Mouse (Mus musculus): ENCODE results near the gene Adam1b. TPM values are rescaled to one million over a fixed set of nuclear protein-coding genes. Genes with fewer than 3 reads are reported as not detected.

Gene Adam1b
- total and polyA plus RNA-seq, 2 experiments from 2014 or later = 0.14 TPM; not detected in 1

DNA sequence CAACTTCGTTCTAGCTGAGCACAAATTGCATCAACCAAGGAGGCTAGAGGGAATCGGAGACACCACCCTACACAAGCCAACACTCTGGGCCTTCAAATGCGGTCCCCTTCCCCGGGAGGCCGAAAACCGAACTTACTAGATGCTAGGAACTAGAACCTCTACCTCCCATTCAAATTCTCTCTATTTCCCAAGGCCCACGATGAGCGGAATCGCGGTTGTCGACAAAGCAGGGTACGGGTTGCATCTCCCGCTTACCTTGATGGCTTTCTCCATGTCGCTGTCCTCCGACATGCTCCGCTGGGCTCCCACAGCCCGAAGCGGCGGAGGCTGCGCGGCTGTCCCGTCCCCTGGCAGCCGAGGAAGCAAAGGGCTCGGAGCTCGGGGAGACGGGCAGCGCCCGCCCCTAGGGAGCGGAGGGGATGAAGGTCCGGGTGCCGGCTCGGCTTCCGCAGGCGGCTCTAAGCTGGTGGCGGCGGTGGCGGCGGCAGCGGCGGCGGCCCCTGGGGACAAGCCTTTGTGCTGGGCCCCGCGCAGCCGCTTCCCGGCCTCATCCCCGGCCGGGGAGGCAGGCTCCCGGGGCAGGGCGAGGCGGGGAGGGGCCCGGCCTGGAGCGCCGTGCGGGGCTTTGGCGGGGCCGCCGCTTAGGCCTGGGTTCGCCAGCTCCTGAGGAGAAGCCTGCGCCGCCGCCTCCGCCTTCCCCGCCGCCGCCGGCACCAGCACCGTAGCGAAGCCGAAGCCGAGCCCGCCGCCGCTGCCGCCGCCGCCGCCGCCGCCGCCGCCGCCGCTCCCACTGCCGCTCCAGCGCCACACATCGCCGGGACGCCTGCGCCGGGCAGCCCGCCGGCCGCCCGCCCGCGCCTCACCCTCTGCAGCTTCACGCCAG, 41.9 kb upstream of the Adam1b start, which contains the start of the genes Adam1a and Gm42878:
Adam1a (minus strand) TSS at position 573 of the 883 bp plus-strand sequence.
Gm42878 (minus strand) TSS at position 573 of the 883 bp plus-strand sequence.
- H3K9ac ChIP-seq (replicated peaks; ENCODE audit: low read depth, low read length) = peak within 1 kb of the TSS; percentile 99
- no peak for DNase-seq (ENCODE audit: low spot score)
- peak; percentile 72 for ATAC-seq (ENCODE audit: insufficient read depth, low read depth)
- no peaks in the 10 kb centered on the region for H3K27me3 ChIP-seq (ENCODE audit: control insufficient read depth, insufficient read depth, low read length)
- peak within 1 kb of the TSS; percentile 97 for H3K27ac ChIP-seq (ENCODE audit: low read depth)
- no peaks in the 10 kb centered on the region for H3K9me3 ChIP-seq (replicated peaks; ENCODE audit: control insufficient read depth, low read length)
- peaks cover 14% of the 10 kb centered on the region for H3K4me1 ChIP-seq (ENCODE audit: control insufficient read depth, insufficient read depth)
- no peaks in the 10 kb centered on the region for H3K36me3 ChIP-seq (replicated peaks; ENCODE audit: control insufficient read depth, insufficient read depth, low read length)
- H3K4me3 ChIP-seq (ENCODE audit: low read depth, low read length) = peak within 1 kb of the TSS; percentile 82
- under 1% methylated on average over 66 of the region's 97 CpGs for WGBS
- H3K4me2 ChIP-seq (ENCODE audit: low read depth, low read length) = peak within 1 kb of the TSS; percentile 81
- TF ChIP-seq CTCF (IDR thresholded peaks at IDR 0.05; ENCODE audit: low read depth) (no peak), EP300 (IDR thresholded peaks at IDR 0.05; ENCODE audit: low read depth) (no peak)

DNA sequence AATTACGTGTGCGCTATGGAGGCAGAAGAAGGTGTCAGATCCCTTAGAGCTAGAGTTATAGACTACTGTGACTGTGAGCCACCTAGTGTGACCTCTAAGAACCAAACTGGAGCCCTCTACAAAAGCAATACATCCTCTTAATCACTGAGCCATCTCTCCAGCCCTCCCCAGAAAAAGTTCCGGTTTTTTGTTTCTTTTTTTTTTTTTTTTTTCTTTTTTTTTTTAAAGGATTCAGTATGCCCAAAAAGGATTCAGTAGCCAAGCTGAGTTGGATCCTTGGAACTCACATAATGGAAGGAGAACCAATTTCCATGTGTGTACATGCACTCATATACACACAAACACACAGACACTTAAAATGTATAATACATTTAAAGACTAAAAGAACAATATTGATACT, 40.1 kb upstream of the Adam1b start:
- no peak overlapping the region for H3K4me2 ChIP-seq (ENCODE audit: low read depth, low read length)
- peaks cover 4% of the 10 kb centered on the region; the same call in 1 of the 2 replicates for H3K36me3 ChIP-seq (replicated peaks; ENCODE audit: control insufficient read depth, insufficient read depth, low read length)
- DNase-seq (ENCODE audit: low spot score) (no peak), ATAC-seq (ENCODE audit: insufficient read depth, low read depth) (no peak)
- no peak for TF ChIP-seq EP300 (IDR thresholded peaks at IDR 0.05; ENCODE audit: low read depth)
- no peak for TF ChIP-seq CTCF (IDR thresholded peaks at IDR 0.05; ENCODE audit: low read depth)
- peaks cover 14% of the 10 kb centered on the region for H3K4me1 ChIP-seq (ENCODE audit: control insufficient read depth, insufficient read depth)
- no peaks in the 10 kb centered on the region for H3K27me3 ChIP-seq (ENCODE audit: control insufficient read depth, insufficient read depth, low read length)
- H3K9me3 ChIP-seq (replicated peaks; ENCODE audit: control insufficient read depth, low read length) = no peaks in the 10 kb centered on the region
- H3K4me3 ChIP-seq (ENCODE audit: low read depth, low read length) = no peak overlapping the region
- H3K27ac ChIP-seq (ENCODE audit: low read depth) = no peak overlapping the region
- no peak overlapping the region for H3K9ac ChIP-seq (replicated peaks; ENCODE audit: low read depth, low read length)
- 77% methylated on average over 3 of the region's 3 CpGs for WGBS

DNA sequence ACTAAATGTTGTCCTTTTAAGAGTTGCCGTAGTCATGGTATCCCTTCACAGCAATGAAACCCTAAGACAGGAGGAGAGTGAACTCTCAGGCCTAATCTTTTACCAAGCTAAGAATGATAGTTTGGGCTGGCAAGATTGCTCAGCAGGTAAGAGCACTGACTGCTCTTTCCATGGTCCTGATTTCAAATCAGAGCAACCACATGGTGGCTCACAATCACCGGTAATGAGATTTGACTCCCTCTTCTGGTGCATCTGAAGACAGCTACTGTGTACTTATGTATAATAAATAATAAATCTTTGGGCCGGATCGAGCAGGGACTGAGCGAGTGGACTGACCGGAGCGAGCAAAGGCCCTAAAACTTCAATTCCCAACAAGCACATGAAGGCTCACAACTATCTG, 38.0 kb upstream of the Adam1b start:
- ATAC-seq (ENCODE audit: insufficient read depth, low read depth) (no peak), DNase-seq (ENCODE audit: low spot score) (no peak)
- WGBS = 82% methylated on average over 7 of the region's 7 CpGs
- Histone ChIP-seq H3K27me3 (ENCODE audit: control insufficient read depth, insufficient read depth, low read length) (no peaks in the 10 kb centered on the region), H3K27ac (ENCODE audit: low read depth) (no peak overlapping the region), H3K9ac (replicated peaks; ENCODE audit: low read depth, low read length) (no peak overlapping the region), H3K4me3 (ENCODE audit: low read depth, low read length) (no peak overlapping the region), H3K9me3 (replicated peaks; ENCODE audit: control insufficient read depth, low read length) (no peaks in the 10 kb centered on the region), H3K36me3 (replicated peaks; ENCODE audit: control insufficient read depth, insufficient read depth, low read length) (peaks cover 17% of the 10 kb centered on the region), H3K4me1 (ENCODE audit: control insufficient read depth, insufficient read depth) (peaks cover 12% of the 10 kb centered on the region), H3K4me2 (ENCODE audit: low read depth, low read length) (no peak overlapping the region)
- no peak for TF ChIP-seq EP300 (IDR thresholded peaks at IDR 0.05; ENCODE audit: low read depth)

DNA sequence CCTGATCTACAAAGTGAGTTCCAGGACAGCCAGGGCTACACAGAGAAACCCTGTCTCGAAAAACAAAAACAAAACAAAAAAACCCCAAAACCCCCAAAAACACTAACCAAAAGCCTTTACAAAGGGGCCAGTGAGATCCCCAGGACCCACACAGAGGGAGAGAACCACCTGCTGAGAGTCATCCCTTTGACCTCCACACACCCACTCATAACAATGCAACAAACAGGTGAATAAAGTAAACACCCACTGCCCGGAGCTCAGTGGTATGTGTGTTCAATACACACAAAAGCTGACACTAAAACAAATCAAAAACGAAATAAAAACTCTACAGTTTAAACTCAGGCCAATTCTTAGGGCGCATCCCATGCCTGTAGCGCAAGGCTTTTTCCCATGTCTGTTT, 36.8 kb upstream of the Adam1b start:
- Histone ChIP-seq H3K4me2 (ENCODE audit: low read depth, low read length) (no peak overlapping the region), H3K4me3 (ENCODE audit: low read depth, low read length) (no peak overlapping the region), H3K36me3 (replicated peaks; ENCODE audit: control insufficient read depth, insufficient read depth, low read length) (peaks cover 28% of the 10 kb centered on the region), H3K9me3 (replicated peaks; ENCODE audit: control insufficient read depth, low read length) (no peaks in the 10 kb centered on the region), H3K4me1 (ENCODE audit: control insufficient read depth, insufficient read depth) (peaks cover 11% of the 10 kb centered on the region), H3K27ac (ENCODE audit: low read depth) (no peak overlapping the region), H3K9ac (replicated peaks; ENCODE audit: low read depth, low read length) (no peak overlapping the region), H3K27me3 (ENCODE audit: control insufficient read depth, insufficient read depth, low read length) (no peaks in the 10 kb centered on the region)
- DNase-seq (ENCODE audit: low spot score) (no peak), ATAC-seq (ENCODE audit: insufficient read depth, low read depth) (no peak)
- 93% methylated on average over 5 of the region's 5 CpGs for WGBS
- TF ChIP-seq CTCF (IDR thresholded peaks at IDR 0.05; ENCODE audit: low read depth) (no peak), EP300 (IDR thresholded peaks at IDR 0.05; ENCODE audit: low read depth) (no peak)

DNA sequence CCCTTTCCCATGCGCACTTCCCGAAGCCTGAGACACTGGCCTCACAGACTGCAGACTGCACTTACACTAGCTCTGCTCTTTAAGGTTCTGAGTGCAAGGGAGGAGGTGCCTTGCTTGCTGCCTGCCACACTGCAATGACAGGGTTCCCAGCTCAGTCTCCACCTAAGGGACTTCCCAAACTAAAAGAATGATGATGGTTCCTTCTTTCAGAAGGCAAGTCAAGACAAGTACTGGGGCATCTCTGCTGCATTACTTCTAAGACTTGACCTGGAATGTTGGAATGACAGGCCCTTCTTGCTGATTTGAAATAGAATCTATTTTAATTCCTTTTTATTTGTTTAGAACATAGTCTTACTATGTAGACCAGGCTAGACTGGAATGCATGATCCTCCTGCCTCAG, 34.4 kb upstream of the Adam1b start:
- H3K4me3 ChIP-seq (ENCODE audit: low read depth, low read length) = no peak overlapping the region
- TF ChIP-seq EP300 (IDR thresholded peaks at IDR 0.05; ENCODE audit: low read depth) (no peak), CTCF (IDR thresholded peaks at IDR 0.05; ENCODE audit: low read depth) (no peak)
- no peaks in the 10 kb centered on the region for H3K4me1 ChIP-seq (ENCODE audit: control insufficient read depth, insufficient read depth)
- peaks cover 48% of the 10 kb centered on the region for H3K36me3 ChIP-seq (replicated peaks; ENCODE audit: control insufficient read depth, insufficient read depth, low read length)
- H3K27me3 ChIP-seq (ENCODE audit: control insufficient read depth, insufficient read depth, low read length) = no peaks in the 10 kb centered on the region
- no peak overlapping the region for H3K4me2 ChIP-seq (ENCODE audit: low read depth, low read length)
- ATAC-seq (ENCODE audit: insufficient read depth, low read depth) (no peak), DNase-seq (ENCODE audit: low spot score) (no peak)
- no peak overlapping the region for H3K9ac ChIP-seq (replicated peaks; ENCODE audit: low read depth, low read length)
- H3K27ac ChIP-seq (ENCODE audit: low read depth) = no peak overlapping the region
- 66% methylated on average over 2 of the region's 2 CpGs for WGBS
- H3K9me3 ChIP-seq (replicated peaks; ENCODE audit: control insufficient read depth, low read length) = no peaks in the 10 kb centered on the region
